Mouse (Mus musculus) heart, adult 18-20 months (tissue): Measurements from ENCODE around the gene Med13l. TPM values are rescaled to one million over a fixed set of nuclear protein-coding genes. Genes with fewer than 3 reads are reported as not detected.

ENCODE experiments used
- DNase-seq, 2 experiments: peaks; one replicate each; pipeline ENCODE4 v3.0.0; 2021 to 2022; ENCODE audit warnings: mixed read lengths in 1 of 2
- total RNA-seq, 2 experiments: library from RNA; stranded (reverse); gene quantifications; 2 replicates each; pipeline ENCODE4 v1.2.3; 2021

Med13l gene
- total RNA-seq, 2 experiments from 2014 or later, result 27.4 to 31.0 TPM

- DNase-seq, result peak; percentile 47 to 56
Measured at GRCm38 (mm10) chr5:118733566-118733965, 173.1 kb downstream of the Med13l start.

- no peak for DNase-seq
Measured at GRCm38 (mm10) chr5:118734455-118734854, 174.0 kb downstream of the Med13l start.

GRCm38 (mm10) chr5:118735738-118736137 is 175.3 kb downstream of the Med13l start:
- no peak for DNase-seq

GRCm38 (mm10) chr5:118737548-118737947 is 177.1 kb downstream of the Med13l start:
- DNase-seq, result peak; percentile 47 to 83

- no peak for DNase-seq
Measured at GRCm38 (mm10) chr5:118743067-118743466, 182.6 kb downstream of the Med13l start.

- no peak for DNase-seq
Measured at GRCm38 (mm10) chr5:118747026-118747425, 186.5 kb downstream of the Med13l start.

GRCm38 (mm10) chr5:118751446-118752179 is 191.1 kb downstream of the Med13l start:
- DNase-seq, result no peak

GRCm38 (mm10) chr5:118752868-118753267 is 192.4 kb downstream of the Med13l start:
- no peak for DNase-seq

GRCm38 (mm10) chr5:118753471-118754044 is 193.1 kb downstream of the Med13l start:
- peak; percentile 20 to 34 for DNase-seq

- no peak for DNase-seq
Measured at GRCm38 (mm10) chr5:118754191-118754759, 193.8 kb downstream of the Med13l start.

GRCm38 (mm10) chr5:118756078-118756477 is 195.6 kb downstream of the Med13l start:
- no peak for DNase-seq

GRCm38 (mm10) chr5:118757396-118758301 is 197.2 kb downstream of the Med13l start:
- DNase-seq, result no peak

- no peak for DNase-seq
Measured at GRCm38 (mm10) chr5:118760986-118761385, 200.5 kb downstream of the Med13l start.

GRCm38 (mm10) chr5:118762499-118763185 is 202.2 kb downstream of the Med13l start:
- no peak for DNase-seq

- DNase-seq, result peak in 1 of 2 experiments; percentile 28
Measured at GRCm38 (mm10) chr5:118763353-118763752, 202.9 kb downstream of the Med13l start.

- no peak for DNase-seq
Measured at GRCm38 (mm10) chr5:118769143-118769542, 208.7 kb downstream of the Med13l start.

GRCm38 (mm10) chr5:118773866-118774265 is 213.4 kb downstream of the Med13l start:
- DNase-seq, result peak in 1 of 2 experiments; percentile 53

- DNase-seq, result no peak
Measured at GRCm38 (mm10) chr5:118776396-118776795, 215.9 kb downstream of the Med13l start.

- peak; percentile 55 to 83 for DNase-seq
Measured at GRCm38 (mm10) chr5:118781598-118781997, 221.1 kb downstream of the Med13l start.

GRCm38 (mm10) chr5:118782139-118782538 is 221.7 kb downstream of the Med13l start:
- DNase-seq, result no peak

- no peak for DNase-seq
Measured at GRCm38 (mm10) chr5:118789226-118789625, 228.7 kb downstream of the Med13l start.

- DNase-seq, result no peak
Measured at GRCm38 (mm10) chr5:118789776-118790175, 229.3 kb downstream of the Med13l start.
